Mouse (Mus musculus) olfactory bulb, adult 2 months (tissue): ENCODE results near the gene Anln. TPM values are rescaled to one million over a fixed set of nuclear protein-coding genes. Genes with fewer than 3 reads are reported as not detected.

Experiments used
- H3K27ac ChIP-seq: fragments of 200-500 bp; 2 replicates; pipeline ENCODE4 v1.5.1; 2012; ENCODE audit warnings: low read depth, low read length; ENCODE audit not compliant: insufficient read depth
- H3K4me1 ChIP-seq: fragments of 200-500 bp; 2 replicates; pipeline ENCODE4 v1.6.1; 2012; ENCODE audit warnings: low read length; ENCODE audit not compliant: control insufficient read depth, insufficient read depth
- H3K4me3 ChIP-seq: fragments of 200-500 bp; 2 replicates; pipeline ENCODE4 v1.5.1; 2012; ENCODE audit warnings: mild to moderate bottlenecking, low read depth, low read length, moderate library complexity; ENCODE audit not compliant: insufficient read depth
- CTCF ChIP-seq: fragments of 200-500 bp; IDR thresholded peaks from 2 replicates; pipeline ENCODE4 v1.5.1; 2012; ENCODE audit warnings: low read depth, mild to moderate bottlenecking, low read length, moderate library complexity; ENCODE audit not compliant: insufficient read depth
- POLR2A ChIP-seq: fragments of 200-500 bp; IDR thresholded peaks from 2 replicates; pipeline ENCODE4 v1.6.1; 2012; ENCODE audit warnings: mild to moderate bottlenecking, low read depth, low read length, moderate library complexity; ENCODE audit not compliant: insufficient read depth
- WGBS: fragments of 180-500 bp; shearing (Covaris S2); methylation state at CpG from one replicate; pipeline ENCODE4 v1.1.7; 2018; 5-methylcytosine and 5-hydroxymethylcytosine counted together
- polyA plus RNA-seq: library from polyadenylated mRNA; stranded (reverse); fragments of >200 nt; gene quantifications from 2 replicates; pipeline ENCODE4 v1.2.4, GENCODE M21; 2012; ENCODE audit warnings: low replicate concordance; ENCODE audit not compliant: missing spikeins, insufficient read depth, insufficient read length

Gene Anln
- polyA plus RNA-seq, 1 experiment, result not detected

DNA sequence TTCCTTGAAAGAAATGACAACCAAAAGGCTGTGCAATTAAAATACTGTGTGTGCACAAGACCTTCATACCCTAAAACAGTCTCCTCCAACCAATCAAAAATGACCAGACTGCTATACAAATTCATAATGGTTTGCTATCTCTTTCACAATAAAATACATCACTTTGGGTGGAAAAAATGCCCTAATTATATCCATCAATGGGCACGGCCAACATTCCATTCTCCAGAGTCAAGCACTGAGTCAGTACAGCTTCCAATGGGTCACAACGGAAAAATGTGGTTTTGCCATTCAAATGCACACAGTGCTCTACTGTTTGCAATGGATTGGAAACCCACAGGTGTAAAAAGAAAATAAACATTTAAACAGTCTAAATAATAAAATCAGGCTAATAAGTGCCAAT is 3.1 kb downstream of the Anln start:
- no peak for TF ChIP-seq CTCF
- TF ChIP-seq POLR2A, result no peak
- no peak overlapping the region for H3K4me3 ChIP-seq
- WGBS, result 71% methylated on average over 2 of the region's 2 CpGs
- H3K27ac ChIP-seq, result no peak overlapping the region
- H3K4me1 ChIP-seq, result peaks cover 7% of the 10 kb centered on the region

GRCm38 (mm10) chr9:22376086-22376485 is 12.9 kb downstream of the Anln start:
- TF ChIP-seq CTCF (no peak), POLR2A (no peak)
- H3K4me1 ChIP-seq, result no peaks in the 10 kb centered on the region
- no peak overlapping the region for H3K4me3 ChIP-seq
- H3K27ac ChIP-seq, result no peak overlapping the region
- 81% methylated on average over 5 of the region's 5 CpGs for WGBS

- Histone ChIP-seq H3K4me1 (peaks cover 3% of the 10 kb centered on the region), H3K4me3 (no peak overlapping the region), H3K27ac (no peak overlapping the region)
- TF ChIP-seq POLR2A (no peak), CTCF (no peak)
- 97% methylated on average over 4 of the region's 4 CpGs for WGBS
Measured at GRCm38 (mm10) chr9:22372760-22373159, 16.2 kb downstream of the Anln start.

DNA sequence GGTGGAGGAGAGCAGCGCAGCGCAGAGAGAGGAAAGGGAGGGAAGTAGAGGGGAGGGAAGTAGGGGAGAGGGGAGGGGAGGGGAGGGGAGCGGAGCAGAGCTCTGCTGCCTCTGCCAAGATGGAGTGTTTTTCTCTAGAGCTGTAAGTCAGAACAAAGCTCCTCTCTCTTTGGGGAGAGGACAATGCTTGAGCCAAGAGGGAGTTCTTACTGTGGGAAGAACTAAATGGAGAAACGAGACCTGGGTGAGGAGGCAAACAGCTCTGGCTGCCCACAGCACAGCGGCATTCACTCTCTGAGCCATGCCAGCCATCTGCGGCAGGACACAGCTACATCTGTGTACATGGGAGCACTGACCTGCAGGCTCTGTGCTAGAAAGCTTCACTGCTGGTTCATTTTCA is 21.0 kb downstream of the Anln start:
- no peak overlapping the region for H3K4me3 ChIP-seq
- 17% methylated on average over 6 of the region's 6 CpGs for WGBS
- H3K27ac ChIP-seq, result peak overlapping the region; percentile 31
- no peak for TF ChIP-seq CTCF
- TF ChIP-seq POLR2A, result no peak
- H3K4me1 ChIP-seq, result peaks cover 3% of the 10 kb centered on the region

DNA sequence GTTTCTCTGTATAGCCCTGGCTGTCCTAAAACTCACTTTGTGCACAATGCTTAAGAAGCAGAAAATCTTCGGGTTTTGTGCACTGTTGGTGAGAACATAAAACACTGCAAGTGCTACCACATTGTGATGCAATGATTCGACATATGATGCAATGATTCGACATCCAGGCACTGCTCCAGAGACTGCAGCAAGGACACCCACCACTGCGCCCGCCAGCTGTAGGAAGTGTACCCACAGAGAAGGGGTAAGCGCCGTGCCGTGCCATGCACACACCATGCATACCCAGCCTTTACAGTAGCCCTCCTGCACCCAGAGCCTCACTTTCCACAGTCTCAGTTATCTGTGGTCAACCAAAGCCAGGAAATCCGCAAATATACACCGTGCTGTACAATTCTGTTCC is 22.4 kb downstream of the Anln start:
- TF ChIP-seq CTCF (no peak), POLR2A (no peak)
- 95% methylated on average over 10 of the region's 10 CpGs for WGBS
- H3K27ac ChIP-seq, result 0 out of 2 replicates have a peak overlapping the region, but pooled peaks have one; percentile 8
- no peak overlapping the region for H3K4me3 ChIP-seq
- H3K4me1 ChIP-seq, result peaks cover 3% of the 10 kb centered on the region

GRCm38 (mm10) chr9:22366221-22366620 is 22.8 kb downstream of the Anln start:
- WGBS, result 96% methylated on average over 2 of the region's 2 CpGs
- H3K27ac ChIP-seq, result no peak overlapping the region
- H3K4me1 ChIP-seq, result peaks cover 3% of the 10 kb centered on the region
- no peak overlapping the region for H3K4me3 ChIP-seq
- no peak for TF ChIP-seq CTCF
- TF ChIP-seq POLR2A, result no peak

DNA sequence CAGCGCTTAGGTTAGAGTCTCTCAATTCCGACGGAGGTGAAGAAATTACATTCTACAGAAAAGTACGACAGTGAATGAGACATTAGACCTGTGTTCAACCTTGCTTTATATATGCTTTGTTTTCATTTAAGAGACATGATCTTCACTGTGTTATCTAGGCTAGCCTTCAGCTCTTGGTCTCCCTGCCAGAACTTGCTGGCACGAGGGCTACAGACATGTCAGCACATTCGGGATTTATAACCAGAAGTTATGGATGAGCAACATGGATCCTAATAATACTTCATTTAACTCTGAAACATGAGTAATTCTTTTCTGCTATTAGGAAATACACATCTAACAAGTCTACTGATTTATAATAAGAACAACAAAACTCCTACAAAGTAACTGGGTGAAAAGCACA is 28.1 kb downstream of the Anln start:
- Histone ChIP-seq H3K27ac (no peak overlapping the region), H3K4me1 (no peaks in the 10 kb centered on the region), H3K4me3 (no peak overlapping the region)
- 97% methylated on average over 6 of the region's 6 CpGs for WGBS
- TF ChIP-seq POLR2A, result no peak
- no peak for TF ChIP-seq CTCF

- no peak overlapping the region for H3K27ac ChIP-seq
- TF ChIP-seq CTCF (no peak), POLR2A (no peak)
- WGBS, result 67% methylated on average over 3 of the region's 3 CpGs
Measured at GRCm38 (mm10) chr9:22355919-22356318, 33.1 kb downstream of the Anln start.

GRCm38 (mm10) chr9:22353901-22354300 is 35.1 kb downstream of the Anln start:
- H3K27ac ChIP-seq, result no peak overlapping the region
- H3K4me1 ChIP-seq, result no peaks in the 10 kb centered on the region
- 86% methylated on average over 5 of the region's 5 CpGs for WGBS
- no peak for TF ChIP-seq CTCF
- no peak for TF ChIP-seq POLR2A
- no peak overlapping the region for H3K4me3 ChIP-seq

More at GRCm38 (mm10) chr9:22355919-22356318, 33.1 kb downstream of the Anln start:
- Histone ChIP-seq H3K4me3 (no peak overlapping the region), H3K4me1 (no peaks in the 10 kb centered on the region)

- H3K4me1 ChIP-seq, result no peaks in the 10 kb centered on the region
- no peak overlapping the region for H3K4me3 ChIP-seq
- TF ChIP-seq POLR2A (no peak), CTCF (no peak)
- H3K27ac ChIP-seq, result no peak overlapping the region
- WGBS, result 91% methylated on average over 5 of the region's 5 CpGs
Measured at GRCm38 (mm10) chr9:22353465-22353864, 35.5 kb downstream of the Anln start.
